Mouse (Mus musculus) thymus, postnatal 10 days (tissue): ENCODE results near the gene Vps72.
"Not testable (repeated sequence)": the region's sequence is repeated elsewhere in the genome, so short reads cannot be mapped to it uniquely, and the experiment has no call there.

ENCODE experiments used
- DNase-seq, 2 experiments: peaks; one replicate each; pipeline ENCODE4 v3.0.0; 2021; ENCODE audit warnings: low spot score in 2 of 2

Gene Vps72

DNA sequence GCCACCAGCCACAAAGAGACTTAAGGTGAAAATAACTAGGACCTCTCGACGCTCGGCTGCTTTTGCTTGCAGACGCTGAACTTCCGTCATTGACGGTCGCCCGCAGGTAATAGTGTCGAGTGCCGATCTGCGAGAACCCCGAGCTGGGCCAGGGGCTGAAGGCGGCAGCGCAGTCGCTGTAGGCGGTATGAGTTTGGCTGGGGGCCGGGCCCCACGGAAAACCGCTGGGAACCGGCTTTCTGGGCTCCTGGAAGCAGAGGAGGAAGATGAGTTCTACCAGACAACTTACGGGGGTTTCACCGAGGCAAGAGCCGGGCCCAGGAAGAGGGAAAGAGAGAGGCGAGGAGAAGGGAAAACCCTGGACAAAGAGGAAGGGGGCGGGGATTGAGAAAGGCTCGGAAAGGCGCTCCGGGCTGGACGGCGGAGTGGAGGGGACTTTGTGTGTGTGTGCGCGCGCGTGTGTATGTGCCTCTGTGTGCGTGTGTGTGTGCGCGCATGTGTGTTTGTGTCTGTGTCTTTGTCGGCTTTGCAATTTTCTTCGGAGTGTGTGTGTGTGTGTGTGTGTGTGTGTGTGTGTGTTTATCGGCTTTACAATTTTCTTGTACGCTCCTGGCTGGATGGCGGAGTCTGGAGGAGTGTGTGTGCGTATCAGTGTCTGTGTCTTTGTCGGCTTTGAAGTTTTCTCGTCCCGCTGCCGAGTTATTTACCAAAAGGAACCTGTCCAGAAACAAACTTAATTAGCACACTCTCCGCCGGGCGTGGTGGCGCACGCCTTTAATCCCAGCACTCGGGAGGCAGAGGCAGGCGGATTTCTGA lies at the start of gene Vps72:
Gene Vps72 (plus strand): TSS at position 112 of the 816 bp plus-strand sequence.
- peak; percentile 80 to 82 for DNase-seq

DNA sequence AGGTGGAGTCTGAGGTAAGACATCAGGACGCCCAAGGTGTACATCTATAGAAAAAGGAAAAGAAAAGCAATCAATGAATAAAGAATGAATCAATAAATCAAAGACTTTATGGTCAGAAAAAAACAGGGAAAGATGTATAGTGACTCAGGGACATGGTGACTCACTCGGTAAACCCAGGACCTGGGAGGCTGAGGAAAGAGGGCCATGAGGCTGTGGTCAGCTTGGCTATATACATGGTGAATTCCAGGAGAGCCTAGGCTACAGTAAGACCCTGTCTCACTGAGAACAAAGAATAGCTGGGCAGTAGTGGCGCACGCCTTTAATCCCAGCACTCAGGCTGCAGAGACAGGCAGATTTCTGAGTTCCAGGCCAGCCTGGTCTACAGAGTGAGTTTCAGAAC lies 47.1 kb upstream of the Vps72 start:
- DNase-seq, result no peak

DNA sequence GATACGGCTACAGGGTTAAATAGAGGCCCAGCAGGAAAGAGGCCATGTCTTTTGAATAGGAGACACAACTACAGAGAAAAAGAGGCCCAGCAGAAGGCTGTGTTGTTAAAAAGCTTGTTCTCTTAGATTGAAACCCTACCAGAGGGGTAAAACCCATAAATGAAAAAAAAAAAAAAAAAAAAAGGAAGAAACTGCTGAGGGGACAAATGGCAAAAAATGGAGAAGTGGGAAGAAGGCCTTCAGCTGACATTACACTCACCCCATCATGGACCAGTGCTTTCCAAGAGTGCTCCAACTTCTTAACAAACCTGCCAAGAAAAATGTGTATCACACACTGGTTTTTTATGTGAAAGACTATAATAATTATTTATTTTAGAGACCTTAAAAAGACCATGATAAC lies 45.3 kb upstream of the Vps72 start:
- DNase-seq, result no peak

DNA sequence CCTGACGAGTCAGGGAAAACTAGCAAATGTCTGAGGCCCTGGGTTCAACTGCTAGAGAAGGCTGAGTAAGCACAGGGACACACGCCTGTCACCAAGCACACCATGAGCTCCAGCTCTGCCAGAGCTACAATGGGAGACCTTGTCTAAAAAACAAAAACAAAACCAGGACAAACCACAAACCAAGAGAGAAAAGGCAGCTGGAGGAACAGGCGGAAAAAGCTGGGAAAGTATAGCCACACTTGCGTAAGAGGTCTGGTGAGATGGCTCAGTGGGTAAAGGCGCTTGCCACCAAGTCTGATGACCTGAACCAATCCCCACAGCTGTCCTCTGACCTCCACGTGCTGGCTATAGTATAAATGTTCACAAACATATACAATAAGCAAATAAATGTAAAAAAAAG lies 44.7 kb upstream of the Vps72 start:
- DNase-seq, result no peak

DNA sequence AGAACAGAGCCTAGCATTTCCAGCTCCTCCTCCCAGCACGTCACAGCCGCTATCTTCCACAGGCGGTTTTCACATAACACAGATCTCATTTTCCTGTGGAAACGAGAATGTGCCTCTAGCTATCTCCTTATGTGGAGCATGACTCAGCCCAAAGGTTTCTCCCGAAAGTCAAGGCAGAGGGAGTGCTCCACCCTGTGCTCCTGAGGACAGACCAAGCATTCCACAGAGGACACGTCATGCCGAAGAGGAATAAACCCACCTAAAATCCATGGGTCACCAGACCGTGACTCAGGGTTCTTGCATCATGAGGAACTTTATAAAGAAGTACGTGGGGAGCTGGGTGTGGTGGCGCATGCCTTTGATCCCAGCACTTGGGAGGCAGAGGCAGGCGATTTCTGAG lies 44.3 kb upstream of the Vps72 start:
- DNase-seq, result no peak

DNA sequence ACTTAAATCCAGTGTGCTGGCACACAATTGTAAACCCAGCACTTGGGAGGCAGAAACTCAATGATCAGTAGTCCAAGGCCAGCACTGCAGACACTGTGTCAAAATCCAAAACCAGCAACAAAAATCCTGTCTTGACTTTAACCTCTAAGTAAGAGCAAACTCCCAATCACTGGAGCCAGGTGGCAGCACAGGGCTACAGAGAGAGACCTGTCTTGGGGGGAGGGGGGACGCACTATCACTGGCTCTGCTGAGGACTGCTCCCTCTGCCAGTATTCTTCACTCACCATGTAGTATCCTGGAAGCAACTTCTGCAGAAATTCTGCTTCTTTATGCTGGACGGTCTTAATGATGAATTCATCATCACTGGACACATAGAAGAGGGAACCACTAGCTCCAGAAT lies 39.2 kb upstream of the Vps72 start:
- no peak for DNase-seq

DNA sequence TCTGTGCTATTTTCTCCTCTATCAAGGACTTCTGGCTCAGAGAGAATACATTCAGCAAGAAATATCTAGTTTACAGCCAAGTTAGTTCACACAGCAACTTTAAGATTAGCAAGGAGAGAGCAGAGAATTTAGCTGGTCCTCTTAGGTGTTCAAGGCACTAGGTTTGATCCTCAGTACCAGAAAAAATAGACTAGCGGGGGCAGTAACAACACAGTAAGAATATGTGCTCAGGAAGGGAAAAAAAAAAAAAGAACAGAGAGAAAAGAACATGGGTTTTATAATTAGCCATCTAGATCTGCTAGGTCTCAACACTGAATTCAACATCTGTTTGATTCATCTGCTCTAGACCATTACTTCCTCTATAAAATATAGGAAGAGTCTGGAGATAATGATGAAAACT lies 22.8 kb upstream of the Vps72 start:
- DNase-seq, result no peak

DNA sequence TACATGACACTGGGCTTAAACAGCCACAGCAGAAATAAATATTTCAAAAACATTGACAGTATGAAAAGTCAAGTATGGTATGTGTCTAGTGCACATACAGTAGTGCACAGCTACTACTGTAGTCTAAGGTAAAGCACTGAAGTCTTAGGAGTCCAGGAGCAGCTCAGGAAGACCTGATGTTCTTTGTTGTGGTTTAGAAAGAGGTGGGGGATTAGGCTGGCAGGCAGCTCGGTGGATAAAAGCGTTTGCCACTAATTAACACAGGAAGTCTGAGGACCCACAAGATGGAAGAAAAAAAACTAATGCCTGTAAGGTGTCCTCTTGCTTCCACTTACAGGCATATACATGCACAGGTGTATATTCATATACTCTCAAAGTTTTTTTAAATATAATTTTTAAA lies 10.0 kb upstream of the Vps72 start:
- DNase-seq, result no peak

DNA sequence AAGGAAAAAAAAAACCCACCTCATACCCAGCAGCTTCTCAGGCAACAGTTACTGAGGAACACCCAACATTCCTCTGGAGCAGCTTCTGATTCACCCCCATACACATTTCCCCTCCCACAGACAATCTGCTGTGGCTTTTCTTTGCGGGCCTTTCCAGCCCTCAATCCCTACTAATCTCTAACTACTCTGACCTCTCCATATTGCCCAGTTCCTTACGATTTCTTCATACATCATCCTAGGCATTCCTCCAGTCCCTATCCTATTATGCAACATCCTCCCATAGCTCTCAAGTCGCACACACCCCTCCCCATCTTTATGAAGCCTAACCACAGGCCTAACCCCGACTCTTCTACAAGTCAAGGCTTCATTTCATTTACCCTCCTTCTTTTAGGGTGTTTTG lies 5.7 kb upstream of the Vps72 start:
- DNase-seq, result no peak

DNA sequence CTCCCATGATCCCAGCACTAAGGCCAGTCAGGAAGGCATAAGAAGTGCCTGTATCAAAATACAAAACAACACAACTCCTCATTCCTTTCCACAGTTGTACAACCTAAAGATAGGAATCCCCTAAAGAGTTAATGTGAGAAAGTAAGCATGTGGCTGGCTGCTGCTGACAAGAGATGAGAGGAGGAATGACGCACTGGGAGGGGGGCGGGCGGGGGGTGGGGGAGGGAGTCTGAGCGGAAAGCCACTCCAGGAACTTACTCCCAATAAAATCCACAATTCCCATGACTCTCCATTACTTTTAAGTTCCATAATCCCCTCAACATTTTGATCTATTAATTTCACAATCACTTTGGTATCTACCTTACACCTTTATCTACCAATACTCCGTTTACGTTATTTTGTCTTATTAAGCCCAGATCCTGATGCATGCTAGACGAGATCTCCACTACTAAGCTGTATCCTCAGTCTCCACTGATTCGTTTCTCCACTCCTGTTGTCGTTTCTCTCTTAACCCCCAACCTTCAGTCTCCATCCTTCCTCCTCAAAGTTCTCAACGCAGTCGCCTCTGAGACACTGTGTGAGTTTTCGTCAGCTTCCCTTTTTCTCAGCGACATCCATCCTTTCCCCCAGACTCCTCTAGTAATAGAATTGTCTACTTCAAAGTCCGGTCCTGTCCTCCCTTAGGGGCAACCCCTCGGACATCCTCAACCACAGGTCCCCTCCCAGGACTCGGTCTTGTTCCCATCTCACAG lies 5.1 kb upstream of the Vps72 start:
- no peak for DNase-seq

DNA sequence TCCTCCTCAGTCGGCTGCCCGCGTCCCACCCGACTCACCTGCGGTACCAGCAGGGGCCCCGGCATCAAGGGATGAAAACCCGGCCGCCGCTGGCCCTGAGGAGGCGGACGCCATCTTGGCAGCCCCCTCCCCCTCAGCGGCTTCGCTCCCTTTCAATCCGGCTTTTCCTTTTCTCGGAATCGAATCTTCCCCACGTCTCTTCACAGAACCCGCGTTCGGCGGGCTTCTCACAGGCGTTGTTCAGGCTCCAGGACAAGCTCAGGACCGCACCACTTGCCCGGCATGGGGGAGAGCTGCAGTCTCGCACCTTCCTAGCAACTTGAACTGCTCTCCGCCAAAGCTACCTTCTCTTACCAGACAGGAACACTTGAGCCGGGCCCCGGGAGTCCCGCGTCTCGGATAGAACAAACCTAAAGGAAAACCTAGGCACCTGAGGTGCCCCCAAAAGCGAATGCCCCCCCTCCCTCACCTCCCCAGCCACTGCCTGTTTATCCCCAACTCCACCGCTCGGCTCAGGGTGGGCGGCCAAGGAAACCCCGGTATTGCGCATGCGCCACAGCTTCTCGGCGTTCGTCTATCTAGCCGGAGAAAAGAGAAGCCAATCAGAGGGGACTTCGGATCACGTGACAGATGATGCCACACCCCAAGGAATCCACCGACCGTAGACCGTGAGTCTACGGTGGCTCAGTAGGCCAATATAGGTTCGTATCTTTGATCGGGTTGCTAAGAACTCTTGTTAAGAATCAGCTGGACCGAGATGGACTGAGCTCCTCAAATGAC lies 4.3 kb upstream of the Vps72 start, which contains the start of gene Pip5k1a:
Gene Pip5k1a (minus strand): TSS at position 593 of the 780 bp plus-strand sequence.
- DNase-seq, result peak; percentile 97 to 98

DNA sequence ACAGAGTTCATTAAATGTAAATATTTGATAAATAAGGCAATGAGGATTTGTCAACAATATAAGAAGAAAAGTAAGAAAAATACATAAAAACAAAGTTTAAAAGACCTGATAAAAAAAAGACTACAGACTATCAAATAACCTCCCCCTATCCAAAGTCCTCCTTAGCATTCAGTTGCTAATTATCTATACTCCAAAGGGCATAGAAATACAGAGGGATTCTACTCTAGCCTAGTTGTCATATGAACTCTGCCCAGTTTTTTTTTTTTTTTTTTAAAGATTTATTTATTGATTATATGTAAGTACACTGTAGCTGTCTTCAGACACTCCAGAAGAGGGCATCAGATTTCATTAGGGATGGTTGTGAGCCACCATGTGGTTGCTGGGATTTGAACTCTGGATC lies 3.5 kb upstream of the Vps72 start:
- not testable (repeated sequence) for DNase-seq

DNA sequence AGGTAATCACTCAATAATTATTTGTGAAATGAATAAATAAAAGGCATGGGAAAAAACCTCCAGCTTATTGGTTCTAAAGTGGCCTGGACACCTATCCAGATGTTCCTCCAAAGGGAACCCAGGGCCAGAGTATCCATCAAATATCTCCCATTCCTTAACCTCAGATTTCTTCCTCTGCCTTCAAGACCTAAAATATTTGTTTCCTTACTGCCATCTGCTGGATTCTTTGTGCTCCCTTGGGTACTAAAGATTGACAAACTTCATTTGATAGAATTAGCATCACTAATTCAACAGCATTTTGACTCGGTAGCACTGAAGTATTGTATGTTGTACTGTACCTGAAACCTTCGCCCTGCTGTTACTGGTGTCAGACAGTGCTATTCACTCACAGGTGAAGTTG lies 2.9 kb upstream of the Vps72 start:
- DNase-seq, result no peak

DNA sequence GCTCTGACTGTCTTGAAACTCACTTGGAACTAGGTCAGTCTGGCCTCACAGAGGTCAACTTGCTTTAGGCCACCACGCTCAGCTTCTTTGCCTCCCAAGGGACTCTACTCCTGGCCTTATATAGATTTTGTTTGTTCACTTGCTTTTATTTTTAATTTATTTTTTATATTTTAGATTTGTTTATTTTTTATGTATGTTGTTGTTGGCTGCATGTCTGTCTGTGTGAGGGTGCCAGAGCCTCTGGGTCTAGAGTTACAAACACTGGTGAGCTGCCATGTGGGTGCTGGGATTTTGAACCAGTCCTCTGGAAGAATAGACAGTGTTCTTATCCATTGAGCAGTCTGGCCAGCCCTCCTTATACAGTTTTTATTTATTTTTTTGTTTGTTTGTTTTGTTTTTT lies 1.9 kb downstream of the Vps72 start:
- no peak for DNase-seq

DNA sequence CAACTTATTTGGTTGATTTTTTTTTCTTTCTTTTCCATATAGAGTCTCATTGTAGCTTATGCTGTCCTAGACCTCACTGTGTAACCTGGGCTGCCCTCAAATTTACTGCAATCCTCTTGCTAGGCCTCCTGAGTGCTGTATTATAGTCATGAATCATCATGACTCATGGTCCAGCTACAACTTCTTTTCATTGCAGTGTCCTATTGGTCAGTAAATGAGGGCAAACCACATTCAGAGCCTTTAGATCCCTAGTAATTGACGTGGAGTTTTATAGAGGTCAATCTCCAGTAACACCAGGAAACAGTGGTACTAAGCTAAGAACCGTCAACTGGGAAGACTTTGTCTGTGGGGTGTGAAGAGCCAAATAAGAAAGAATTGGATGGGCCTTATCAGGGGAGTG lies 6.9 kb downstream of the Vps72 start:
- no peak for DNase-seq

DNA sequence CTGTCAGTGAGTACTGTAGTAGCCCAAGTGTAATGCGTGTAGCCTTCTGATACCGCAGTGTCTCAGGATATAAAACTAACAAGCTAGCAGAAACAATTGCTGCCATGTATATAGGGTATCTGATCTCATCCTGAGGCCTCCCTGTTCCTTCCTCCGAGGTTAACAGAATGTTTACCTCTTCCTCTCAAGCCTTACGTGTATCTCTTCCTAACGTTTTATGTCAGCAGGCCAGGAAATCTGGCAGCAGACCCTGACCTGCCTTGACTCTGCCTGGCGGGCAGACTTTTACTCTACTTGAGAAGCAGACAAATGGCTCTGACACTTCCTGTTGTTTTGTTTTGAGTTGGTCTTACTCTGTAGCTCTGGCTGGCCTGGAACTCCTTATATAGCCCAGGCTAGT lies 10.8 kb downstream of the Vps72 start:
- DNase-seq, result no peak

DNA sequence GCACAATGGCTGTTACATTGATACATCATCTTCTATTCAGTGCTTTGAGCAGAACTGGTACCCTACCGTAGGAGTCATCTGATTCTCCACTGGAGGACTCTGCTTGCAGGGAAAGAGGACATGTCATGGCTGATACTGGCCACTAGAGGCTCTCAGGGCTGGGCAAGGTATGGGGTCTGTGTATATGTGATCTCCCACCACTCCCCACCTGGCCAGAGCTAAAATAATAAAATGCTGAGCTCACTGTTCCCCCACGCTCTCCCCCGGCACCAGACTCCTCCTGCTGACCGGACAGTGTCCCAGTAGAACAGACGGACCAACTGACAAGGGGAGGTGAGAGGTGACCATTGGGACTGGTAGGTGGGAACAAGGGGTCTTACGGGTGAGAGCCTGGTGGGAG lies 13.4 kb downstream of the Vps72 start, which contains the start of gene Tmod4:
Gene Tmod4 (plus strand): TSS at position 231 of the 400 bp plus-strand sequence.
- peak in 1 of 2 experiments; percentile 29 for DNase-seq

DNA sequence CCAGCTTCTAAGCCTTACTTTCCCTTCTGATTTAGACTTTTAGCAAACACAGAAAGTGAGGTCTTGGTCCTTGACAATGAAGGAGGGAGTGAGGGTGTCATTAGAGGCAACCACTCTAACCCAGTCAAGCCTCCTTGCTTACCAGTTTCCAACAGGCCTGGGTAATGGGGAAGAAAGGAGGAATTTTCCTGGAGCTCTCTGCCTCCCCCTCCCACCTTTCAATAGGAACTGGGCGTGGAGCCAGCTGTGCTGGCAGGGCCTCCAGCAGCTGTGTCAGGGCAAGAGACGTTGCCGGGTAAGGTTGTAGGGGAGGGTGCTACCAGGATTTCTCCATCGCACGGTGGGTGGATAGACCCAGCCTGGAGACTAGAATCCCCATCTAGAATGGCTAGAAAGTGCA lies 14.2 kb downstream of the Vps72 start:
- DNase-seq, result no peak

DNA sequence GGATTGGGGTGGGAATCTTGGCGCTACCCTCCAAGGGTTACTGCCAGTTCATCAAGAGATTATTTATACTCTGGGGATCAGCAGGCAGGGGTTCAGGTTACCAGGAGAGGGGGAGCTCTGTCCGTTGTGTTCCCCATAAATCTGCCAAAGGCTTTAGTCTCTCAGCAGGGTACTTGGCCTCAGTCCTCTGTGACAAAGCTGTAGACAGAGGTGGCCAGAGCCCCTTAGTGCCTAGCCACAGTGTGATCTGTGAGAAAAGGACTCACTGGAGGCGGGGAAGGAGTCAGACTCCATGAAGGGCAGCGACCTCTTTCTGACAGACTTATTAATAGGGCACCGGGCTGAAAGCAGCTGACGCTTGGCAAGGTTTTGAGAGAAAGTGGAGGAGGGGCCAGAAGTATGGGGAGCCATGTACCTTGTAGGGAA lies 18.4 kb downstream of the Vps72 start:
- no peak for DNase-seq

DNA sequence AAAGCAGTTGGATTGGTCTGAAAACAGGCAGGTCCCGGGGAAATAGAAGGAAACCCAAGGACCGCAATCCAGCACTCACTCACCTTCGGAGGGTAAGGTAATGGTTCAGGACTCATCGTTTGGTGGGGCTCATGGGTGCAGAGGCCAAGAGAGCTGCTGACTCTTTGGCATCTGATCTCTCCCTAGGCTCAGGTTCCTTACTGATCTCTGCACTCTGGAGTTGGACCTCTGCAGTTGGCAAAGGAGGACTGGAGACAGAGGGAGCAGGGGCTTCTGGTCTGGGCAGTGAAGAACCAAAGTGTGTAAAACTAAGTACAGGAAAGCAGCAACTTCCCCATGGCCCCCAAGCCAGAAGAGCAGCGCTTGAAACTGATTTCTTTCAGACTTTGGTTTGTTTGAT lies 19.3 kb downstream of the Vps72 start:
- DNase-seq, result no peak

DNA sequence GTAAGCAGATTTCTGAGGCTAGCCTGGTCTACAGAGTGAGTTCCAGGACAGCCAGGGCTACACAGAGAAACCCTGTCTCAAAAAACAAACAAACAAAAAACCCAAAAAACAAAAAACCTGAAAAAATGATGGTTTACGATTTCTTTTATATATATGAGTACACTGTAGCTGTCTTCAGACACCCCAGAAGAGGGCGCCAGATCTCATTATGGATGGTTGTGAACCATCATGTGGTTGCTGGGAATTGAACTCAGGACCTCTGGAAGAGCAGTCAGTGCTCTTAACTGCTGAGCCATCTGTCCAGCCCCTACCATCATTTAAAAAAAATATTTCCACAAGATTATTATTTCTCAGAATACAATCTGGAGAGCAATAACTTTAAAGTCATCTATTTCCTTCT lies 21.6 kb downstream of the Vps72 start:
- DNase-seq, result not testable (repeated sequence)

DNA sequence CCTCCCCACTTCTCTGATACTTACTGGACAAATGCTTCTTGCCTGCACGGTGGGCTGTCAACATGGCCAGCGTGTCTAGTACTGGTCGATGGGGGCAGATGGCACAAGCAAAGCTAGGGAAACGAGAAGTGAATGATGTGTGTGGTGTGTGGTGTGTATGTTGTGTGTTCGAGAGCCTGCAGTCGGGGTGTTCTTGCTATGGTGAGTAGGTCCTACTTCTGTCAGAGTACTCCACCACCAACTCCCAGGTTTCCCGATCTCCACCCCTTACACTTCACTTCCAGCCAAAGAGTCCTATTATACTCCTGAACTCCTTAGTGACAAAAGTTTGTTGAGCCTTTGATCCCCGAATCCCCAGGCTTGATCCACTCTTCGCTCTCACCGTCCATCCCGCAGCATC lies 22.4 kb downstream of the Vps72 start:
- no peak for DNase-seq
